Mouse (Mus musculus) c-Kit-positive CD71-positive TER-119-negative erythroid progenitor cells, embryonic 14.5 days (primary cell): ENCODE measurements at regions not wholly inside any gene's neighbourhood (a gene's known extent, or its start where the extent isn't known, plus 50 kb on each side); places are given as distances from the start of the nearest gene placed in this dataset.

ENCODE experiments used
- DNase-seq: peaks from one replicate; pipeline ENCODE4 v3.0.0-alpha.2; 2013; ENCODE audit warnings: low read depth

DNA sequence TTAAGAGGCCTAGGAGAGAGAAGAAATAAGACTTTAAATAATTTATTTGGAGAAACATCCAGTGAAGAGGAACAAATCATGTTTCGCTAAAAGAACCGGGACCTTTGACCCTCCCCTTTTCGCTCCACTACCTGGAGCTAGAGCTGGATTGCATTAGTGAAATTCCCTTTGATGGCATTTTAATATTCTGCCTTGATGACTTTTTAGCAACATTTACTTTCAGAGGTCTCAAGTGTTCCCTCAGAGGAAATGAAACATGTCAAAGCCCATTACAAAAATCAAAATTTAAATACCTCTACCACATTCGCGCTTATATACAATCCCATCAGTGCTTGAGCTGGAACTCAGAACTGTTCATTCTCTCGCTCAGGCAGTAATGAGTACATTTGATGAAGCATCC lies 297.0 kb upstream of the Gm10295 start:
- no peak for DNase-seq

DNA sequence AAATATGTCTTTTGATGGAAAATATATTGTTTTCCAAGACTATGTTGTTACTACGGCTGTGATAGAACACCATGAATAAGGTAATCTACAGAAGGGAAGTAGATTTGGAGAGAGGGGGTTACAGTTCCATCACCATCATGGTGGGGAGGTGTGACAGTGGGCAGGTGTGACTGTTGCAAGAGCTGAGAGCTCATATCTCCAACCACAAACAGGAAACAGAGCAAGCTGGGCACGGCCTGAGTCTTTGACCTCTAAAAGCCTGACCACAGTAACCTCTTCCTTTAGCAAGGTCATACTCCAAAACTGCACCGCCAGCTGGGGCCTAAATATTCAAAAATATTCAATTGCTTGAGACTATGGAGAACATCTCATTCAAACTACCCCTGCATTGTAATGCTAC lies 295.7 kb upstream of the Gm10295 start:
- no peak for DNase-seq

DNA sequence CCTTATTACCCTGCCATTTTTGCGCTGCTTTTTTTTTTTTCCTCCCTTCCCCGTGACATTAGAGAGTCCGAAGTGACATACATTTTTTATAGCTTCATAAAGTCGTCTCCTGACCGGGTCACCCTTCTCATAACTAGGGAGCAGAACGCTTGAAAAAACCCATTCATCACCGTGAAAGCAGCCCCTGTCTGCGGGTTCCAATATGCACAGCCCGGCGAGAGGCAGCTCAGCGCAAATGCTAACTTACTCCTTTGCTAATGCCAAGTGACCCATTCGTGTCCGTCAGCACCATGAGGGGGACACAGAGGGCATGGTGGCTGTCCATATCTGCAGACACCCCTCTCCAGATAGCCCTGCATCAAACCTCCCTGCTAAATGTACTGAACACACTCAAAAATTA lies 271.8 kb upstream of the Gm10295 start:
- DNase-seq: no peak

DNA sequence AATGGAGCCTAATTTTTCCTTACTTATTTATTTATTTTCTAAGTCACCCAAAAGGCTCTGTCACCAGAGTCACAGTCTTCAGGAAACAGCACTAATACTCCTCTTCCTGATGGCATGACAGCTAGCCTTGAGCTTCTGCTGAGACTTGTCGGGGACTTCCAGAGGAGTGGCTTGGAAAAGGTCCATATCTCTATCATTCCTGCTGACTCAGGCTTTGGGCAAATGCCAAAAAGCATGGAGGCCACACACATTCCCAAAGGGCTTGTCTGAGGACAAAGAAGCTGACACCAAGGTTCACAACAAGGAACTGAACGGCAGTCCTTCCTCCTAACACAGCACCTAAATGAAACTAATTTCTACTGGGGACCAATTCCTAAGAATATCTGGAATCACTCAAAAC lies 251.9 kb upstream of the Gm10295 start:
- DNase-seq: no peak

DNA sequence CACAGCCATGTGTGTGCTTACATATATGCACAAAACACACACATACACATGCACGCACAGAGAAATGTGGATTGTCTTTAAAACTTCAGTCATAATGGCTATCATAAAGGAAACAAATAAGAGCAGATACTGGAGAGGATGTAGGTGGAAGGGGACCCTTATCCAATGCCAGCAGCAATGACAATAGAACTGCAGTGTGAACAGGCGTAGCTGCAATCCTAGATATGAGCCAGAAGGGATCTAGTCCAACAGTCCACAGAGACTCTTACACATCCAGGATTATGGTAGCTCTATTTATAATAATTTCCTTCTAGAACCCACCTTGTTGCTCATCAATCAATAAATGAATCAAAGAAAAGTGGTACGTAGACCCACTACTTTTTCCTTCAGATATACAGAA lies 245.5 kb upstream of the Gm10295 start:
- no peak for DNase-seq

DNA sequence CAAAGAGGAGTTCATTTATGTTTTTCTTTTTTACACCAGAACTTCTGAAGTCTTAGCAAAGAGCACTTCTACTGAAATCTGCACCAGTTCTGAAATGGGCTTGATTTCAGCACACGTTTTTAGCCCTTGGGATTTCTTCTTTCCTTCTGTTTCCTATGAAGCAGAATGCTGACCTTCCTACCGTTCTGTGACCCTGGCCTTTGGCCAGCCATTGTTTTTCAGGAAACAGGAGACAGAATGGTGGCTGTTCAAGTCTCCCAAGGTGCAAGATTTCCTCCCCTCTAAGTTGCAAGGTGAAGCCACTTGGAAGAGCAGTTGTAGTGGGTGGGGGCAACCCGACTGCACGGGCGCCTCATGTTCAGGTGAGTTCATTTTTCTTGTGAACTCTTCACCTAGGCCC lies 236.3 kb upstream of the Gm10295 start:
- no peak for DNase-seq

DNA sequence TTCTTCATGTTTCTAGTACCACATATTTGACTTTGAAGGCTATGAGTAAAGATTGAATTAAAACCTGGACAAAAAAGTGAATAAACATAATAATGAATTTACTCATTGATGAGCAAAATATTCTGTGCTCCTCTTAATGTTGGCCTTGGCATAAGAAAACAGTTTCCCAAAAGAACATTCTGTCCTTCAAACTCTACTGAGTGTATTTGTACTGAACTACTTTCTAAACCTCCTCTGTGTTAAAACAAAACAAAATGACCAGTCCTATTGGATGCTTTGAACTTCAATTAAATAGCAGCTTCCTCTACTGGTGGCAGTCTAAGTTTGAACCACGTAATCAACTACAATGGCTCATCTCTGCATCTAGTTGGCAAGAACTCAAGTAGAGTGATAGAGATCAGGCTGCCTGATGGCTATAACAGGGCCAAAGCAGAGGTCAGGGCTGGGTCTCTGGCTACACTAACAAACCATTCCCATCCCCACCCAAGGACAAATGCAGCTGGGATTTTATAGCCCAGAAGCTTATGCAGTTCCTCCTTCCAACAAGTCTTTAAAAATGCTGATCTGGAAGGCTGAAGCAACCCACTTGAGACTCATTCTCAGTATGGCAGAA lies 232.3 kb upstream of the Gm10295 start:
- DNase-seq: no peak

DNA sequence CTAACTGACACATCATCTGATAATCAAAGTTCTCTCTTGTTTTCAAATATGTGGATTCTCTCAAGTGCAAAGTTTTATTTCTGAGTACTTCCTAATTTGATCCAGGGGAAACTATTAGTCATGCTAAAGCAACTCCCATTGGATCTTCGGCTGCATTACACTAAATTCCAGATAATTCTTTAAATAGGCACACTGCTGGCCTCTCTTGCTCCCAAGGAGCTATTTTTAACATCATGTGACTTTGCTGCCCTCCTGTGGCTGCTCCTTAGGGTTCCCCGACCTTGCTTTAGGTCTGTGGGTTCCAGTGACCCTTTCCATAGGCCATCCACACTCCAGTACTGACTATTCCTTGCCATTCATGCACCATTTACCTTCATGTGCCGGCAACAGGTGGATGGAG lies 230.5 kb upstream of the Gm10295 start:
- no peak for DNase-seq

DNA sequence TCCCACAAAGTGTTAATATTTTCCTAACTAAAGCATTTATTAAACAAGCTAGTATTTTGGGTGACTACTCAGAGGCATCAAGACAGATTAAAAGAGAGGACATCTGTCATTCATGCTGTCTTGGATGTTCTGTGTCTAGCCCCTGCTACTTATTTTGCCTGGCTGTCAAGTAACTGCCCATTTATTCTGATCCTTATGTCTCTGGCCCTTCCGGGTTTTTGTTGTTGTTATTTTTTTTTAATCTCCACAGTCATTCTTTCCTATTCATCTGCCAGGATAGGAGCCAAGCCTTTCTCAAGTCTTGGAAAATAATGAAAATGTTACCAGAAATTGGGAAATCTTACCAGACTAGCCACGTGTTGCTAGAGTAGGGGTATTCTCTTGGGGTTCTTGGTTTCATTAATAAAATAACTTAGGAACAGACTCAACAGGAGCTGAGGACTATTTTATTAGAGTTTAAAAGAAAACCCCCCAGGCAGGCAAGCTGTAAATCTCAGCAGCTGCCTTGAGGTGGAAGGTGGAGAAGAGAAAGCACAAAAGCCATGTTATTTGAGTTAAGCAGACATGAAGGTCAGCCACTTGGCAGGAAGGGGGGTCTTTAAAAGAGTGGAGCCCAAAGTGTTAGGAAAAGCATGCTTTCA lies 209.1 kb upstream of the Gm10295 start:
- no peak for DNase-seq

DNA sequence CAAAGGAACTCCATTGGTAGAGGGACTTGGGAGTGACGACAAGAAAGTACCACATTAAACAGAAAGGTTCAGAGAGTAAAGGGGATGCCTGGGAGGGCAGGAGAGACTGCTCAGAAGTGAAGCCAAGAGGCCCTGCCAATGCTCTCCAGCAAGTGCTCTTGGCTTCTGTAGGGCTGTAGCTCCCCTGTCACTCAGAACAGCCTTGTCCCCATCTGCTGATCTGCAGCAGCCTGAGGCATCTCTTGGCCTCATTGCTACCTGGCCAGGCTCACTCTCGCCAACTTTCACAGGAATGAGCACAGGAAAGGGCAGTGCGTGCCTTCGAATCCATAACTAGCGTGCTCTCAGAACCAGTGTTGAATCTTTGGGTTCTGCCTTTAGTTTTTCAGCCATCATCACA lies 205.2 kb upstream of the Gm10295 start:
- no peak for DNase-seq

DNA sequence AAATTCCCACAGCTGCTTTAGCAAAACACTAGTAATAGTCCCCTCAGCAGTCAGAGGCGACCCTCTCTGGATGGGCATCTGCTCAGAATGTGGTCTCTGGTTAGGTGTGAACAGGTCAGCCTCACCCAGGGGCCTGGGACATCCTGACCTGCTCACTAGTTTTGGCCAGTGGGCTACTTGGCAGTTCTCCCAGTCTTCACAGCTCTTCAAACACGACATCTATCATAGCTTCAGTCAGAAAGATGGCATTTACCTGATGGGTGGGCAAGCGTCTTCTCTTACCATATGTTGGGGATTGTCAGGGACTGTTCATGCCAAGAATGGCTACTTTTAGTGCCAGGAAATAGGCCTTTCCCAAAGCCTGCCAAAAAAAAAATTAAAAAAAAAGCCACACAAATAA lies 204.2 kb upstream of the Gm10295 start:
- no peak for DNase-seq

DNA sequence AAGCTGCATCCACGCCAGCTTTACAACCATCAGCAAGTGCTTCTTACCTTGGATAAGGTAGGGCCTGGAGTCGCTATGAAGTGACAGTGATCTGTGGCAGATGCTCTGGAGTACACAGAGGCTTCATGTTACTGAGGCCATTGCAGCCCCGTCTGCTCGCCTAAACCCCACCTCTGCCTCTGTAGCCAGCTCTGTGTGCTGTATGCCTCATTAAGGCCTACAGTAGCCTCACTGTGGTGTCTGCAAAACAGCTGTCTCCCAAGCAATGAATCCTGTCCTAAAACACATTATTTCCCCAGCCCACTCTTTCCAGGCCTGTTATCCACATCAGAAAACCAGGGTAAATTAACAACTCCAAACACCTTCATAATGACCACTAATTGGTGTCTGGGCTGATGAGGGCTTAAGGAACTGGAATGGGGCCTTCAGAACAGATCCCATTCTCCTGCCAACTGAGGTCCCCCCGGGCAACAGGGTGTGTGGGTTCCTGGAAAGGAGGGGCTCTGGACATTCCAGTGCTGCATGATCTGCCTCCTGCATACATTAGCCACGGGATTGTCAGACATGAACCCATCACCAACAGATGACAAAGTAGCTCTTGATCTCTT lies 195.4 kb upstream of the Gm10295 start:
- no peak for DNase-seq

DNA sequence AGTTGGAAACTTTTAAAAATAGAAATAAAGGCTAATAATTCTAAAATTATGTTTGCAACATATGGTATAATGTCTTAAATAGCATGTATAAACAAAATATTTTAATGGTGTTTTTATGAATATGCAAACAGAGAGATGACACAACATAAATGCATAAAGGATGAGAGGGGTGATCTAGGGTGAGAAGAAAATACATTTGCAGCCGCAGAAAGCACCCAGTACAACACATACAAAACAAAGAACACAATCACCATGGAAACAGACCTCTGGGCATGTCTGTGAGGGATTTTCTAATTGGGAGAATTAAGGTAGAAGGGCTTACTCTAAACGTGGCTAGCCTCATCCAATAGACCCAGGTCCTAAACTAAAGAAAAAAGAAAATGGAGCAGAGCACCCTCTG lies 190.2 kb upstream of the Gm10295 start:
- no peak for DNase-seq

DNA sequence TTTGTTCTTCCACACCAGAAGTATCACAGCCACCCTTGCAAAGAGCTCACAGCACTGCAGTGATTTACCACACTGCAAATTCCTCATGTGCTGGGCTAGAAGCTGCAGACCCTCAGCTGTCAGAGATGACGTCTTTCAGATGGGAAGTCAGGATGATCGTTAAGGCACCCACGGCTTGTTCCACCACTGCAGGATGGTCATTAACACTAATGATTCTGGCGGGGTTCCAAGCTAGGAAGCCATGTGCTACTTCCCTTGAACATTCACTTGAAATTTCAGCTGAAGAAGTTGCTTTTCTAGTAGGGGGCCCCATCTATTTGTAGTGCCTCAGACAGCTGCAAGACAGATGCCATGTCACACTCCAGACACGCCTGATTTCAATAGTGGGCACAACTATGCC lies 181.8 kb upstream of the Gm10295 start:
- DNase-seq: no peak

DNA sequence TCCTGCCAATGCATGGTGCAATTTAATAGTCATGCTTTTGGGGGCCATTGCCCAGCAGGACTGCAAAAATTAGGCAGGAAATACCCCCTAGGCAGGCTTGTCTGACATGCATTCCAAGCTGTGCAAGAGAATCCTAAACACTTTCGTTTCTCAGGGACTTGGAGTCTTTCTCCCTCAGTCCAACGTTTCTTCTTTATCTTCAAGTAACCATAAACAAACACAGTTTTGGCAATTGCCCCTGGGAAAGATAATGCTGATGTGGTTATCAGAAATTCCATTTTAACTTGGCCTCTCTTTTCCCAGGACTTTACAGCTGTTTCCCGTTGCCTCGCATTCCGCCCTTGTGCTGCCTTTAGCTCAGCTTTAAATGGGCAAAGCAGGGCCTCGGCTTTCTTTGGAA lies 180.2 kb upstream of the Gm10295 start:
- no peak for DNase-seq

DNA sequence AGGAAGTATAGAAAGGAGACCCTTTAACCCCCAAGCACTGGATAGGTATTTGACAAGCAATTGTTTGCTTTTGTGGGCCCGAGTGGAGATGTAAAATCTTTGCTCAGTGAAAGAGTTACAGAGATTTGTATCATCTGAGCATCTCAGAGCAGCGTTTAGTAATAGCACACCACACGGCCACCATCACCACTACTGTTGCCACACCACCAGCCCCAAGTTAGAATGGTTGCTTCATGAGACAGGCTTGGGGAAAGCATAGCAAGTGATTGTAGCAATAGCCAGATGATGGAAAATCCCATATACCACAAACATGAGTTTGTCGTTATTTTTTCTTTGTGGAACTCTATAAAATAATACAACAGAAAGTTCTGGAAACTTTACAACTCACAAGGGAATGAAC lies 179.6 kb upstream of the Gm10295 start:
- DNase-seq: no peak

DNA sequence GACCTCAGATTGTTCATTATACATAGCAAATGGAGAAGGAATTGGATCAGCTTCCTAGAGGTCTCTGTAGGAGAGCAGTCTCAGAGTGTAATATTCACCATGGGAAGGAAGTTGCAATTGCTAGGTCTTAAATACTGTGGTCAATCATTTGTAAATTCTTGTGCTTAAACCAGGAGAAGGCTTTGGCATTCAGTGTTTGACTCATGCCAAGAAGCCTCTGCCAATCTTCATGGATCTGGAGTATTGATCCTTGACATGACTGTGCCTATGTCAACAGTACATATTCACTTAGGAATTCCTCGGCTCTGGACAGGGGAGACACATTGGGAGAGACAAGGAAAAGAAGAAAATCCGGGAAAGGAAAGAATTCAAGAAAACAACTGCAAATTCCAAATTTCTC lies 174.9 kb upstream of the Gm10295 start:
- DNase-seq: no peak

DNA sequence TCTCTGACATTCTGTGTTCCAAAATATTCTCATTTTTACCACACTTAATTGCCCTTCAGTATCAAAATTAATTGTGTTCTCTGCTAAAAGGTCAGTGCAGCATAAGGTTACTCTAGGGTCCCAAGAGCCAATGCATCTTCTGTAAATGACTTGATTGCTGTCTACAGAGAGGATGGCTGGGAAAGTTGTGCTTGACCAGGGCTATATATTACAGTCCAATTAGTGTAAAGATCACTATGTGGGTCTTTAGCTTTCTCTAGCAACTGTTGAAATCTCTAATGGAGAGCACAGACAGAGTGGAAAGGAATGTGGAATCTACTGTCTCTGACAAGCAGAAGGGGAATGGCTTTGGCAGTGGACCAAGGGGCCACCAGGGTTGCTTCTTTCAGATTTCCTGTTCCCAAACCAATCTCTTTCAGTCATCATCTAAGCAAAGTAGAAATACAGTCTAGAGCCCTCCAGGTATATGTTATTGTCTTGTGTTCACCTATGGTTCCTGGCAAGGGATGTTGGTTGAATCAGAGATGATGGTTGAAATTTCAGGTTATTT lies 173.4 kb upstream of the Gm10295 start:
- DNase-seq: no peak

DNA sequence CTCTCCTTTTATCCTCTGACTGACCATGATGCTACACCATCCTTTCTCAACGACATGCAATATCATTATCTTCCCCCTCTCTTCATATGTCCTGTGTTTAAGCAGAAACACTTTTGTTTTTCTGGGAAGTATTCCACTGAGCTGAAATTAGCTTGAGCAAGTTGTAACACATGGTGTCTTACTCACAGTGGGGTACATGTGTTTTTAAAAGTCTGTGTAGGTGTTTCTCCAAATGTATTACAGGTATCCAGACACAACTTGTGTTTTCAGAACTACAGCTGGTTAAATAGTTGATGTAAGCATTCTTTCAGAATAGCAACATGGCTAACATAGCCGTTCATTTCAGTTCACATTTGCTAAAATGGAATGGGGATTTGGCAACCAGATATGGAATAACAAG lies 172.8 kb upstream of the Gm10295 start:
- DNase-seq: no peak

DNA sequence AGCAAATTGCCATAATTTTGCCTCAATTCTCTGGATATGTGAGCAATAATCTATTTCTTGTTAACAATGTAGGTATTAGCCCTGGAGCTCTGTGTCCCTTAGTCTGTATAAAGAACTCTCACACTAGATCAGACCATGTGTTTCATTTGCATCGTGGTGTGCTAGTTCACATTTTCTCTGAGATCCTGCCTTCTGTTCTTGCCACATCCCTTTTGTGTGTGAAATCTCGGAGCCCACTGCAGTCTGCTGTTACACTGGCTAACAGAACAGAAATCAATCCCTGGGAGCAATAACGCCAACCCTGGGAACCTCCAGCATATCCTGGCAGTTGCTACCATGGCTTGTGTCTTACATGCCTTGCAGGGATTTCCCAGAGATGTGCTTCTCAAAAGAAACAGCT lies 156.1 kb upstream of the Gm10295 start:
- no peak for DNase-seq

DNA sequence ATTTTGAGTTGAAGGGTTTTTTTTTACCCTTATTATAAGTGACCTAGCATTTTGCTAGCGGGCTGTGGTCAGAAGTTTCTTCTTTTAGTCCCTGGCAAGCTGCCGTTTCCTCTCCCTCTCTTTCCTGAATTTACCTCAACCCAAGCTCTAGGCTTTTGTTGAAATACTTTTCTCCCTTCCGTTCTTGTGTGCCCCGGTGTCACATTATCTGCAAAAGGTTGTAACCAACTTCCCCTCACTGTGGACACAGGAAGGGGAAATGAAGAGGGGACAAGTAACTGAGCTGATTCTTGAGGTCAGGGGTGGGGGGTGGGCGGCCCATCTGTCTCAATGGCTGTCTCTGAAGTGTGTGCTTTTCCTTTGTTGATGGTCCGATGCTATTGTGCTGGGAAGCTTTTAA lies 149.4 kb upstream of the Gm10295 start:
- no peak for DNase-seq

DNA sequence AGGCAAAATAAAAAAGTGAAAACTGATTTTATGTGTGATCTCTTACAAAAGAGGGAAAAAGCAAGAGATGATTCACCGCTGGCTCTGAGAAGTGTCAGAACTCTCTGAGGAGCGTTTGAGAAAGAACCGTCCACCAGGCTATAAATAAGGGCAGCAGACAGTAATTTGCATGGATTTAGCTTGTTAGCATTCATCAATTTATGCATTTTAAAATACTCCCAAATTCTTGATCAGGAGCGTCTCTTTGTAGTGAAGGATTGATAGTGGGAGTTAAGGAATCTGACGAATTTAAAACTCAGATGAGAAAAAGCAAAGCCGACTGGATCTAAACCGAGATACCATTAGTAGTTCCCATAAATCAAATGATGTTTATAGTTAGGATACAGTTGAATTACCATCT lies 146.8 kb upstream of the Gm10295 start:
- DNase-seq: no peak

DNA sequence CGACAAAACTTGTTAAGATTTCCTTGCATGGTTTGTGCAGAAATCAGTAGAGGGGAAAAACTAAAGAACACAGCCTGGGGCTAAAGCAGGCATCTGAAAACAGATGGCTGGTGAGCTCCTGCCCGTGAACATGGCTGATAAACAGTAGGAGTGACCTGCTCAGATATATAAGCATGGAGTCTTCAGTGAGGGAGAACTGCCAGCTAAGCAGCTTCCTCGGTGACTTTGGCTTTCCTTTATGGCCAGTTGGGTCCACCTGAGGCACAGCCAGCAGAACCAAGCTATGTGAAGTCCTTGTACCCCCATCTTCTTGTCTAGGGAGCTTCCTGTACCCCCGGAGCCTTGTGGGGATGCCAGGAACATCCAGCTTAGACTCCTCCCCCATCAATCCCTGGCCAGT lies 139.8 kb upstream of the Gm10295 start:
- no peak for DNase-seq
